Mouse (Mus musculus): ENCODE results near the gene Gm43738.

Gm43738 gene

GRCm38 (mm10) chr3:89100811-89101210 lies at the start of gene Gm43738:
Gene Gm43738, minus strand, starts transcription at chr3:89101099.
- in situ Hi-C loops (cut with MboI, MseI) = no loop called here

- in situ Hi-C loops (cut with MboI, MseI) = no loop called here
These were observed 47.7 kb upstream of the Gm43738 start for GRCm38 (mm10) chr3:89148567-89148966.

DNA sequence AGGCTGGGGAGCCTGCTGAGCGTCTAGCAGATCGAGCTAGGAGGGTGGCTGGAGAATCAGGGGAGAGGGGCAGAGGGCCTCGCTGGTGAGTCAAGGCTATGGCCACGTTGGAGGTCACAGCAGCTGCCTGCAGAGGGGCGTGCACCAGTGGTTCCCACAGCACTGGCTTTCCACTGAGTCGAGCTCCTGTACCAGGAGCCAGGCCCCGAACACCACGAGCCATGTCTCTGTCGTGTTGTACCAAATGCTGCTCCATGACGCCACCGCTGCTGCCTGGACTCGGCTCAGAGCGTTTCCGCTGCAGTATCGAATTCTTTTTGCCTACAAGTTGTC lies 47.0 kb upstream of the Gm43738 start:
- in situ Hi-C loops (cut with MboI, MseI) = no loop called here

DNA sequence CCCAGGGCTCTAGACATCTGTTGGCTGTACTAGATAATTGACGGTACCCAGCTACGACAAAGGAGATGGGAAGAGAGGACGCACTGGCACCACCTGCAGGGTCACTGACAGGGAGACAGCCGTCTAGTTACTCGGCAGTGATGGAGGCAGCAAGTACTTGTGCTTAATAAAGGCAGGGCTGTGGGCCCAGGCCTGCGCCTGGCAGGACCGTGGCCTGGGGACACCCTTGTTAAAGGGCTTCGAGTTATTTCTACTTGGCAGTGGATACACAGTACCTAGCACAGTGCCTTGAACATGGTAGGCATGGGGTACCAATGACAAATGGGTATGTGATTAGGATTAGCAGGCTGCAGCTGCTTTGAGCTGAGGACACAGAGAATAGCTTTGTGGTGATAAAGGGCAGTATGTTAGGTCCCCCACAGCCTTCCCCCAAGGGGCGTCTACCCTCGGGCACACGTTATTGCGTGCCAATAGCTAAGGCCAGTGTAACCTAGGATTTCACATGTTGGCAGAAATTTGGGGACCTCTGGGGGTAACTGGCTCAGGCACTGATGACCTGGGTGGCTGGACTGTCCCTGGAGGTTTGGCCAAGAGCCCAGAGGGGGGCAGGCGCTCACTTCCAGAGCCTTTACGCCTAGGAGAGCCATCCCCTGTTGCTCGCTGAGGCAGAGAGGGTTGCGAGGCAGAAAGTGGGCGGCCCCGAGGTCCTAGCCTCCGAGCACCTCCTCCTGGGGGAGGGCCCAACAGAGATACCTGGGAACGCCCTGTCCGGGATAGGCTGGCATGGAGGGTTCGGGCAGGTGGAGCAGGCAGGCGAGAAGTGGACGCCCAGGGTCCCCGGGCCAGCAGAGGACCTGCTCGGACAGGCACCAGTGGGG lies 46.4 kb upstream of the Gm43738 start:
- in situ Hi-C loops (cut with MboI, MseI) = no loop called here

GRCm38 (mm10) chr3:89145566-89145965 lies 44.7 kb upstream of the Gm43738 start:
- in situ Hi-C loops (cut with MboI, MseI) = no loop called here

GRCm38 (mm10) chr3:89144821-89145220 lies 43.9 kb upstream of the Gm43738 start:
- in situ Hi-C loops (cut with MboI, MseI) = no loop called here

DNA sequence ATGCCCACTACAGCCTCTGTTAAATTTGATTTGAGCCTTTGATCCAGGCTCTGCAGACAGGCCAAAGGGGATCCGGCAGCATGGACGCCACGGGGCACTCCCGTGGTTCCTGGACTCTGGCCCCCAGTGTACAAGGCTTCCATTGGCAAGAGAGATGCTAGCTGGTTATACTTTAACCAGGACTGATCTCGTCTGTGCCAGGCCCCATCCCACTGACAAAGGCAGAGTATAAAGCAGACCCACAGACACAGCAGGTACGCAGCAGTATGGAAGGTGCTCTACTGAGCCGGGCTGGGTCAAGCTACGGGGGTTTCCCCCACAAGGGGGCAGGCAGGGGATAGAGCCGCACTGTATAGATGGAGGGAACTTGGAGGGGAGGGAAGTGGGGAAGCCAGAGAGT lies 35.5 kb upstream of the Gm43738 start:
- in situ Hi-C loops (cut with MboI, MseI) = no loop called here

- in situ Hi-C loops (cut with MboI, MseI) = no loop called here
These were observed 35.1 kb upstream of the Gm43738 start, which contains the start of gene Pklr for GRCm38 (mm10) chr3:89135958-89136357. Gene Pklr, plus strand, starts transcription at chr3:89136142.

GRCm38 (mm10) chr3:89133752-89134151 lies 32.9 kb upstream of the Gm43738 start:
- in situ Hi-C loops (cut with MboI, MseI) = no loop called here

GRCm38 (mm10) chr3:89133063-89133450 lies 32.2 kb upstream of the Gm43738 start:
- in situ Hi-C loops (cut with MboI, MseI) = no loop called here

DNA sequence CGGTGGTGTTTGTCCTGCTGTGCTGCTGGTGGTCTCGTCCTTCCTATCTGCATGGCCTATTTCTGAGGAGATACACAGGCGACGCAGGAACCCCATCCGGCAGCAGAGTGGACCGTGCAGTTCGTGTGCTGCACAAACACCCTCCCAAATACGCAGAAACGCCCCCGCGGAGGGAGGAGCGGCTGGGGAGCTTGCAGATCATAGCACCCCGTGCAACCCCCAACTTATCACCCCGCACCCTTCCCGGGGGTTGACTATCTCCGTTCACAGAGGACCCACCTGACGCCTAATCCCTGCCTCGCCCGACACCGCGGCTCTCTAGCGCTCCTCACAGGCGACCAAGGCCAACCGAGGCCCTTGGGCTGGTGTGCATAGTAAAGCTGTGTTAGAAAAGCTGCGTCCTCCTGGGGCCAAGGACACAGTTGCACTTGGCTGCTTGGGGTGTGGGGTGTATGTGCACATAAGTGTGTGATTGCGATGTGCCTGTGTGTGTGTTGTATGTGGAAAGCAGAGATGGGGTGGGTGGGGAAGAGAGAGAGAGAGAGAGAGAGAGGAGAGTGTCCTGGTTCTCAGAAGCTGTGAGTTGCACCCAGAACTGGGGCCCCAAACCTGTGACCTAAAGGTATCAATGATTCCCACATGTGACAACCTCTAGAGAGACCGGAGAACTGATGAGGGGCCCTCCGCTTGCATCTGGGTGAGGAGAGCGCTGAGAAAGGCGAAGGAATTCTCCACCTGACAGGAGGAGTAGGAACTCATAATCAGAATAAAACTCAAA lies 31.6 kb upstream of the Gm43738 start:
- in situ Hi-C loops (cut with MboI, MseI) = no loop called here

GRCm38 (mm10) chr3:89131816-89132215 lies 30.9 kb upstream of the Gm43738 start:
- in situ Hi-C loops (cut with MboI, MseI) = no loop called here

- in situ Hi-C loops (cut with MboI, MseI) = no loop called here
These were observed 29.0 kb upstream of the Gm43738 start for GRCm38 (mm10) chr3:89129908-89130307.

DNA sequence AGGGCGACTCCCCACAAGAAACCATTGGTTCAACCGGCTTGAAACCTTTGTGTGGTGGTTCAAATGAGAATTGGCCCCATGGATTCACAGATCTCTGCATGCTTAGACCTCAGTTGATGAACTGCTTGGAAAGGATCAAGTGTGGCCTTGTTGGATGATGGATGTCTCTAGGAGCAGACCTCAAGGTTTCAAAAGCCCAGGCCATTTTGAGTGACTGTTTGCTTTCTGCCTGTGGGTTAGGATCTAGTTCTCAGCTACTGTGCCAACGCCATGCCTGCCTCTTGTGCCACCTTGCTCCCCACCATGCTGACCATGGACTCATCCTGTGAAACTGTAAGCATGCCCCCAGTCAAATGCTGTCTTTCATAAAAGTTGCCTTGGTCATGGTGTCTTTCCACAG lies 25.1 kb upstream of the Gm43738 start:
- in situ Hi-C loops (cut with MboI, MseI) = no loop called here

GRCm38 (mm10) chr3:89124241-89124640 lies 23.3 kb upstream of the Gm43738 start:
- in situ Hi-C loops (cut with MboI, MseI) = no loop called here

DNA sequence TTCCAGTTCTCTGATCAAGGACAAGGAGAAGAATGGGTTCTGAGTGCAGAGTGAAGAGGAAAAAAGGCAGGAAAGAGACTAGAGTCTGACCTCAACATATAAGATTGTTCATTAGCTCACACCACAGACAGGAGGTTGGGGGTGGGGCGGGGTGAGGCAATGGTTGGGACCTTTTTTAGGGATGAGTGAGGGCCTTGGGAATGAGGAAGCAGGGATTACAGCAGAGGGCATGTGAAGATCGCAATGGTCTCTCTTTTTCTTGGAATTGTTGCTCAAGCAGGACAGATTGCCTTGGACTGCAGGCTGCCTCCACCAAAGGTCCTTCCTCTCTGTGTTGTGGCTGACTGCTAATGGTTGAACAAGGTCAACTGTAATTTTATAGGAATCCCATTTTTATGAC lies 22.4 kb upstream of the Gm43738 start:
- in situ Hi-C loops (cut with MboI, MseI) = no loop called here

DNA sequence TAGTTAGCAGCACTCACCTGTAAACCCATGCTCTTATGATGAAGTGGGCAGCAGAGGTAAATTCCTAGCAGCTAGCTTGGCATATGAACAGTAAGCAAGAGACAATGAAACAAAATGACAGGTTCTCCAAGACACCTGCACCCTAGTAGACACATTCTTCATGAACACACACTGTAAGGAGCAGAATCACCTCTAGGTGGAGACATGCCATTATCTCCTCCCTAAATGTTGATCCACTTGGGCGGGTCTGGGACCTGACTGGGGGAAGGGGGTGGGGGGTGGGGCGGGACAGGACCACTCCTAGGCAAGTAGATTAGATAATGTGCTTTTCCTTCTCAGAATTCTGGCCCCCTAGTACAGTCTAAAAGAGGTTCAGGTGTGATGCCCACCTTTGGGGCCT lies 14.6 kb upstream of the Gm43738 start:
- in situ Hi-C loops (cut with MboI, MseI) = no loop called here

DNA sequence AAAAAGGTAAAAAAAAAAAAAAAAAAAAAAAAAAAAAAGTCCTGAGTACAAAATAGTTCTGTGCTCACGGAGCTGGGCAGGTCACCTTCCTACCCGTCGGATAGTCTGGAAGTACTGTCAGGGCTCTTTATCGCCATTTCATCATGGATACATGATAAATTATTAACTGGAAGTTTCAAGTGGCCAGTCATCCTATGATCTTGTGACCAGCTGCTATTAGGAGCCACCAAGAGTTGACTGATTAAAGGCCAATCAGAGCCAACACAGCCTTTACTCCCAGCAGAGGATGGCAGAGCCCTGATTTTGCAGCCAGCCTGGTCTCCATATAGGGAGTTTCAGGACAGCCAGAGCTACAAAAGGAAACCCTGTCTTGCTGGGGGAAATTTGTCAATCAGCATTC lies 12.2 kb upstream of the Gm43738 start:
- in situ Hi-C loops (cut with MboI, MseI) = no loop called here

DNA sequence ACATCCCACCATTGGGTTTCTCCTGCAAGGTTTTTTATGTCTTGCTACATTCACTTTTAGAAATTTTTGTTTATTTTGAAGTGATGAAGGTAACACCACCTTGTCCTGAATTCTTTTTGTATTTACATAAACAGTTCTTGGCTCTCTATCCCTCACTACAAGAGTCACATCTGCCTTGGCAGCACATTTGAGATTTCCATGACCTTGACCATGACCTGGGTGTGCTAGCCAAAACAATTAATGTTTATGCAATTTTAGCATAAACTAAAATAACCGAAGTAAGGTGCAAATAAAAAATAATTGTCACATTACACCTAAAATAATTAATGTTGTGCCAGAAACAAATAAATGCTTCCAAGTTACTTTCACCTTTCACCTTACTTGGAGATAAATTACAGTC lies 7.2 kb upstream of the Gm43738 start:
- in situ Hi-C loops (cut with MboI, MseI) = no loop called here

DNA sequence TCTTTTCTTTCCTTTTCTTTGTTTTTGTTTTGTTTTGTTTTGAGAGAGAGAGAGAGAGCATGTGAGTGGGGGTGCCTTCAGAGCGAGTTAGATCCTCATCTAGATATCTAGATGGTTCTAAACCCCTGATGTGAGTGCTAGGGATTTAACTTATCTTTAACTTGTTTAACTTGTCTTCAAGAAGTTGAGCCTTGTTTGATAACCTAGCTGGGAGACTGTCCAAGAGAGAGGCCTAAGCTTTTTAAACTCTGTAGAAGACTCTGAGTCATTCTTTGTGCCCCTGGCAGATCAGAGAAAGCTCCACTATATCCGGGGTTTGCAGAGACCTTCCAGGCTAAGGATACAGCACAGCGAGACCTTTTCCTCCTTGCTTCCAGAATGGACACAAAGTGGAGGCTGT lies 6.6 kb upstream of the Gm43738 start:
- in situ Hi-C loops (cut with MboI, MseI) = no loop called here

DNA sequence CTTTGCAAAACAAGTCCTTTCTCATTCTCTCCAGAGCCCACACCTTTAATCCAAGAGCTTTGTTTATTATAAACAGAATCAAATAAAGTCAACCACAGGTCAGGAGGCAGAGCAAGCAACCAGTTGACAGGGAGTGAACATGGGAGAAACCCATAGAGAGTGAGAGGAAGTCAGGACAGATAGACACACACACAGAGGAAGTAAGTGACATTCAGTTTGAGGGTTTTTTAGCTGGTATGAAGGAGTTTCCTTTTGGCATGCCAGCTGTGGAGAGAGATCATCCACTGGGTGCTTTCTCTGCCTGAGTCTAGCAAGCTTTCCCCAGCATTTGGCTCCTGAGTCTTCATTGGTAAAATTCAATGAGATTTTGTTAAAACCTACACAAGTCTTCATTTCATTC lies 6.0 kb upstream of the Gm43738 start:
- in situ Hi-C loops (cut with MboI, MseI) = no loop called here

DNA sequence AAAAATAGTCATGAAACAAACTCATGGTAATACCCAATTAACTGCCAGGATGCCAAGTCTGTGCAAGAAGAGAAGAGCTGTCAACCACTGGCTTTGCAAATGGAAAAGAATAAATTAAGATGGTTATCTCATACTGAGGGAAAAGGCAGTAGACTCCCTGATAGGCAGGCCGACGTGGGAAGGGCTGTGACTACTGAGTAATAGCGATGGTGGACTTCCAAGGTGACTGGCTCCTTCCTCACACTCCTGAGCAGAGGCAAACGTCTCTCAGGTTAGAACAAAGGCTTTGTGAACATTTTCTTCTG lies 2.3 kb upstream of the Gm43738 start:
- in situ Hi-C loops (cut with MboI, MseI) = no loop called here

Data from T-helper 1 cell (primary cell).